ENCODE assay signal across 12 mouse cellular contexts in the genomic region with DNA sequence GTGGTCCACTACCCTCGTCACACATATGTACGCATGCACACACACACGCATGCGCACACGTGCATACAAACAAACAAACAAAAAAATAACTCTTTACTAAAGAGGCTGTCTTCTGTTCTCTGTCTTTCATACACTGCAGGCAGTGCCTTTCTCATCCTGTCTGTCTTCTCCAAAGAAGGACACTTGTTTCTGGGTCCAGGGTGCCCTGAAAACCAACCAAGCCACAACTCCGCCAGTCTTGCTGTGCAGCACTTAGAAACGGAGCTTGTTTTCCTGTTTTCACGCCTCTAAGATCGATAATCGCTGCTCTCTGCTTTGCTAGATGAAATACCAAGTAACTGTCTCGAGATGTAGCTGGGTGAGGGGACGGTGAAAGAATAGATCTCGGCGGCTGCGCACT.
"Had no signal": no experiment of that assay in that cellular context is flagged by ENCODE, and none has a peak within 500 bp of the region (broad histone marks: within the 10 kb centered on the region; RNA-seq: fewer than 3 reads in every experiment).

No protein-coding gene starts in this region.

- H3K4me1 ChIP-seq: liver, embryonic 13.5 days had no signal

- H3K4me2 ChIP-seq: limb, embryonic 12.5 days; liver, embryonic 13.5 days; lung, embryonic 15.5 days; stomach, embryonic 15.5 days had no signal

- H3K36me3 ChIP-seq: limb, embryonic 12.5 days; liver, embryonic 13.5 days; lung, embryonic 15.5 days; stomach, embryonic 15.5 days had no signal

- H3K27ac ChIP-seq: left cerebral cortex, adult 2 months; limb, embryonic 12.5 days; liver, embryonic 13.5 days; lung, embryonic 15.5 days; stomach, embryonic 15.5 days had no signal

- ATAC-seq: liver, postnatal 0 days had no signal

- H3K4me3 ChIP-seq: left cerebral cortex, adult 2 months; limb, embryonic 12.5 days; liver, embryonic 13.5 days; lung, embryonic 15.5 days; stomach, embryonic 15.5 days had no signal

- DNase-seq: kidney, postnatal 10 days; kidney, postnatal 4 days; liver; liver, embryonic 13.5 days; liver, postnatal 0 days; right cerebral cortex, postnatal 14 days; thymus, adult 2 months; thymus, postnatal 25 days had no signal

- H3K9me3 ChIP-seq: limb, embryonic 12.5 days; liver, embryonic 13.5 days; lung, embryonic 15.5 days; stomach, embryonic 15.5 days had no signal

- H3K9ac ChIP-seq: limb, embryonic 12.5 days; liver, embryonic 13.5 days; liver, postnatal 0 days; lung, embryonic 15.5 days; stomach, embryonic 15.5 days had no signal

- H3K27me3 ChIP-seq: limb, embryonic 12.5 days; lung, embryonic 15.5 days; stomach, embryonic 15.5 days had no signal
